Mouse (Mus musculus) ES-Bruce4 (cell line): ENCODE measurements around the gene Cpeb2.

Experiments used
- CTCF ChIP-seq: IDR thresholded peaks from one replicate; pipeline ENCODE4 v1.8.1; 2011; ENCODE audit warnings: low read depth, low read length
- POLR2A ChIP-seq: IDR thresholded peaks from one replicate; pipeline ENCODE4 v1.8.1; 2011; ENCODE audit warnings: low read length; ENCODE audit not compliant: insufficient read depth

DNA sequence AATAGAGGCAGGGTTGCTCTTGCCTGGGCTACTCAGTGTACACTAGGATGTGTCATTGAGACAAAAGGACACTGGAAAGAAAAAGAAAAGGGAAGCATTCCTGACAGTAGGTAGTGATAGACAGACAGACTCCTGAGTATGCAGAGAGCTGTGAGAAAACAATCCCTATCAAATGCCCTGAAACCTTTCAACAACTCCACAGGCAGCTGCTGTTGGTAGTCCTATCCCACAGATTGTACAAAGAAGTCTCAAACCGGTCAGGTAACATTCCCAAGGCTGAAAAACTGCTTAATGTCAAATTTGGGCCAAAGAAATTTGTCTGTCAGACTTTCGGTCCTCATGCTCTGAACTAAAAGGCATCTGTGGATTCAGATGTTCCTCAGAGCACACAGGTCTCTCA lies 66.0 kb downstream of the Cpeb2 start:
- TF ChIP-seq POLR2A, result no peak
- no peak for TF ChIP-seq CTCF
